Mouse (Mus musculus) embryonic facial prominence, embryonic 10.5 days (tissue): ENCODE measurements around the gene Rsad2. TPM values are rescaled to one million over a fixed set of nuclear protein-coding genes. Genes with fewer than 3 reads are reported as not detected.
"Not testable (repeated sequence)": the region's sequence is repeated elsewhere in the genome, so short reads cannot be mapped to it uniquely, and the experiment has no call there.

Source experiments
- DNase-seq: peaks from one replicate; pipeline ENCODE4 v3.0.0-alpha.2; 2017; ENCODE audit warnings: low spot score
- H3K27ac ChIP-seq: fragments of 300-500 bp; sonication (generic); replicated peaks from 2 replicates; pipeline ENCODE4 v1.5.1; 2016; ENCODE audit warnings: mild to moderate bottlenecking
- H3K27me3 ChIP-seq: fragments of 300-500 bp; sonication (generic); replicated peaks from 2 replicates; pipeline ENCODE4 v1.6.1; 2016; ENCODE audit warnings: low read depth, mild to moderate bottlenecking; ENCODE audit not compliant: poor library complexity, severe bottlenecking
- H3K36me3 ChIP-seq: fragments of 300-500 bp; sonication (generic); replicated peaks from 2 replicates; pipeline ENCODE4 v1.6.1; 2016; ENCODE audit warnings: mild to moderate bottlenecking, moderate library complexity
- H3K4me1 ChIP-seq: fragments of 300-500 bp; sonication (generic); 2 replicates; pipeline ENCODE4 v1.6.1; 2016
- H3K4me3 ChIP-seq: fragments of 300-500 bp; sonication (generic); 2 replicates; pipeline ENCODE4 v1.5.1; 2016; ENCODE audit warnings: mild to moderate bottlenecking, moderate library complexity
- H3K9me3 ChIP-seq: fragments of 300-500 bp; sonication (generic); 2 replicates; pipeline ENCODE4 v1.6.1; 2016; ENCODE audit warnings: mild to moderate bottlenecking
- WGBS: fragments of 180-500 bp; shearing (Covaris S2); methylation state at CpG from one replicate; pipeline ENCODE4 v1.1.7; 2016; 5-methylcytosine and 5-hydroxymethylcytosine counted together
- polyA plus RNA-seq: library from polyadenylated mRNA; unstranded; fragments of >200 nt; fragmentation: Nextera tagmentation; extraction: Ambion mirVana; gene quantifications from 2 replicates; pipeline ENCODE4 v1.2.1, GENCODE M21; 2016

The Rsad2 gene
- polyA plus RNA-seq: 0.25 and 0.33 TPM in 2 replicates

DNA sequence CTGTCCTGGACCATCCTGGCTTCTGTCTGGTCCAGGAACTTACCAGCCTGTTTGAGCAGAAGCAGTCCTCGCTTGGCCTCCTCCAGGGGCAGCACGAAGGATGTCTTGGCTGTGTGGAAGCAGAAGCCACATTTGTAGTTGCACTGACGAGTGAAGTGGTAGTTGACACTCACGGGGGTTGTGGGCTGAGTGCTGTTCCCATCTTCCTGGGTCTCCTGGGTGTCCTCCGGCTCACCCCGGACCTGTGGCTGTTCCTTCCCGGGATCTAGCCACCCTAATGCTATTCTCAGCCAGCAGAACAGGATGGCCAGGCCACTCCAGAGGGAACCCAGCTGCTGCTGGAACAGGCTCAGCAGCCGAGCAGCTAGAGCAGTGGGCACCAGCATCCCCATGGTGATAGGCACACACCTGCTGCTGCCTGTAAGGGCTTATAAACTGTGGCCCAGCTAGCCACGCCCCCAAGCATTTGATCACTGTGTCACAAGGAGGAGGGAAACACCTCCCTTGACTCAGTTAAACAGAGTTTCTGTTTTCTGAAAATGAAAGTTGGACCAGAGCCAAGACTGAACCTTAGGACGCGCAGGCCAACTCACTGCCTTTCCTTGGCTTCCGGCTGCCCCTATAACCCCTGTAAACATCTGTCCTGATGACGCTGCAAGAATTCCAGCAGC, at the start of gene Rsad2:
Rsad2 (minus strand) TSS at position 425 of the 671 bp plus-strand sequence.
- H3K27ac ChIP-seq: no peak within 1 kb of the TSS
- WGBS: 61% methylated on average over 13 of the region's 13 CpGs
- DNase-seq: peak; percentile 20
- H3K4me1 ChIP-seq: peaks cover 8% of the 10 kb centered on the region
- H3K36me3 ChIP-seq: no peaks in the 10 kb centered on the region
- H3K9me3 ChIP-seq: no peaks in the 10 kb centered on the region
- no peak within 1 kb of the TSS for H3K4me3 ChIP-seq
- H3K27me3 ChIP-seq: no peaks in the 10 kb centered on the region

DNA sequence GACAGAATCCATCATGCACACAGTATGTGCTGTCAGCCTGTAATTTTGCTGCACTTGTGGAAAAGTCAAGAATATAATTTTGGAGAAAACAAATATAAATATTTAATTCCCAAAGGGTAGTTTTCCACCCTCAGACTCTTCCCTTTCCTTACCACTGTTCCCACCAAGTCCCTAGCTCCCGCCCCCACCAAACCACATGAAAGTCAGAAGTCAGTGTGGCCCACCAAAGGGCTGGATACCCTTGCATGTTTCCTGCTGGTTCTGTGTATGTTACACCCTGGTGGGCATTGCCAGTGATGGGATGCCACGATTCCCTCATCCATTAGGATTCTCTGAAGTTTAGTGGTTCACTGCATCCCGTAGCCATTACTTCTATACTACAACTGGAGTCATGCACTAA, 44.8 kb upstream of the Rsad2 start:
- Histone ChIP-seq H3K4me3 (no peak overlapping the region), H3K27ac (no peak overlapping the region), H3K36me3 (no peaks in the 10 kb centered on the region), H3K9me3 (no peaks in the 10 kb centered on the region), H3K4me1 (no peaks in the 10 kb centered on the region), H3K27me3 (no peaks in the 10 kb centered on the region)
- DNase-seq: no peak
- WGBS: 89% methylated on average over 3 of the region's 3 CpGs

DNA sequence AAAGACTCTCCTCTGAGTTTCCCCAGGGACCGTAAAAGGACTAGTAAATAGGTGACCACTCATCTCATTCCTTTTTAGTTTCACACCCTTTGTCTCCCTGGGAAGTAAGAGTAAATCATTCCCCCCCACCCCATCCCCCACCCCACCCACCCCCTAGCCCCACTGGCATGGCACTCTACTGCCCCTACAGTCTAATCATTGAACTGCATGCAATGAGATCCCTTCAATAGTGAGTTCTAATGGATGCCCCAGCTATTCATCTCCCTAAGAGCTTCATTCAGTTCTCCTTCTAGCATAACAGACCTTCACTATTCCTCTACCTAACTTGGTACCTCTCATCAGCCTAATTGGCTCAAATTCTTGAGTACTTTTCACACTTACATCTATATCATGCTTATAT, 33.7 kb upstream of the Rsad2 start:
- DNase-seq: no peak

DNA sequence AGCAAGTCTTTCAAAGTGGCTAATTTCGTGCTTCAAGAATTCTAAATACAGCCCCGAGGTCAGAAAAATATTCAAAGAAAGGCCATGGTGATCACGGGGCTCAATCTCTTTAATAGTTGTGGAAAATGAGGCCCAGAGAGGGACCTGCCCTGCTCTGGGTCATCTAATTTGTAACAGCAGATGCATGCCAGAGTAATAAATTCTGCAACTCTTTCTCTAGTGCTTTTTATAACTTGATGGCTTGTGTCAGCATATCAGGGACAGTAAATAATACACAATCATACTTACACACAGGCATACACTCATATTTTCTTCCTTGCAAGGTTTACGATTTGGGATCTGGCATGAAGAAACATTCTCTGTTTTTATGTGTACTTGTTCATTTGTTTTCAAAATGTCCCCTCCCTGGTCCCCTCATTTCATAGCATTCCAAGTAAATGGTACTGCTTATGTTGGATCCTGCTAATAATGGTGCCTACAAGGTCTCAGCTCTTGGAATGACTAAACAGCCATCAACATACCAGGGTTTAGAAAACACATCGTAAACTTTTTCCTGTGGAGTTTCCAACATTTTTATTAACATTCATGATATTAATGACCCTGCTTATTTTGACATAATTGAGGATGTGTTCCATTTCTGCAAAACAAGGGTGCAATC, 32.5 kb upstream of the Rsad2 start:
- 36% methylated on average over 5 of the region's 5 CpGs for WGBS
- Histone ChIP-seq H3K27ac (peak overlapping the region; percentile 71; the same call in 1 of the 2 replicates), H3K4me3 (peak overlapping the region; percentile 30; the same call in 1 of the 2 replicates), H3K27me3 (peaks cover 9% of the 10 kb centered on the region), H3K9me3 (no peaks in the 10 kb centered on the region), H3K4me1 (peaks cover 17% of the 10 kb centered on the region), H3K36me3 (no peaks in the 10 kb centered on the region)
- peak; percentile 31 for DNase-seq

More for the DNA sequence above, 33.7 kb upstream of the Rsad2 start:
- Histone ChIP-seq H3K27me3 (peaks cover 9% of the 10 kb centered on the region), H3K27ac (no peak overlapping the region), H3K9me3 (no peaks in the 10 kb centered on the region), H3K4me1 (peaks cover 22% of the 10 kb centered on the region), H3K36me3 (no peaks in the 10 kb centered on the region), H3K4me3 (no peak overlapping the region)
- 94% methylated on average over 1 of the region's 1 CpGs for WGBS

DNA sequence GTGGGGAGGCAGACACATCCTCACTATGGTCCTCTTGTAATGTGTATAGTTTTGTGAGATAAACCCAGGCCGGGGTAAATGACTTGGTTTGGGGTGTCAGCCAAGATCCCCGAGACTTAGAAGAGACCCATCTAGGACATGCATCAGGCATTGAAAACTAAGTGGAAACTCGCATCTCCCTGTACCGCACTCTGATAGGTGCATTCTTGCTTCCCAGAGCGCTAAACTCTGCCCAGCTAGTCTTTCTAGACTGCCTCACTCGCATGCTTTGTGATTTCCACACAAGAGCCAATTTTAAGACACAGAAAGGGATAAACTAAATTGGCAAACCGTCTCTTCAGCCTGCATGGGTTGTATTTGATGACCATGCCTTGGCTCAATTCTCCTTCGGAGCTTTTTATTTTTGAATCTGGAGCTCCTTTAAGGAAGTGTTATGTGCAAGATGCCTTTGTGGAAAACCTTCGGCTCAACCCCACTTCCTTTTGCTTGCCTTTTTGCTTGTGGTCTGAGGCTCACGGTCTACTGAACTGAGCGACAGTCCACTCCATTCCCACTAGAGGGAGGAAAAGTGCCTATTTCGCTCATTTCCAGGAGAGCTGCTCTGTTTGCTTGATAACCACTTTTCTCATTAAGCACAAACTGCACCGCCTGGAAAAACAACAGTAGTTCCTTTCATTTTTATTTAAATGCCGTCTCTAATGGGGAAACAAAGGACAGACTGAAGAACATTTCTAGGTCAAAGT, 31.8 kb upstream of the Rsad2 start:
- Histone ChIP-seq H3K4me3 (peak overlapping the region; percentile 30; the same call in 1 of the 2 replicates), H3K27ac (peak overlapping the region; percentile 71), H3K27me3 (peaks cover 9% of the 10 kb centered on the region), H3K4me1 (peaks cover 17% of the 10 kb centered on the region), H3K36me3 (no peaks in the 10 kb centered on the region), H3K9me3 (no peaks in the 10 kb centered on the region)
- 46% methylated on average over 14 of the region's 14 CpGs for WGBS
- peak; percentile 68 for DNase-seq

DNA sequence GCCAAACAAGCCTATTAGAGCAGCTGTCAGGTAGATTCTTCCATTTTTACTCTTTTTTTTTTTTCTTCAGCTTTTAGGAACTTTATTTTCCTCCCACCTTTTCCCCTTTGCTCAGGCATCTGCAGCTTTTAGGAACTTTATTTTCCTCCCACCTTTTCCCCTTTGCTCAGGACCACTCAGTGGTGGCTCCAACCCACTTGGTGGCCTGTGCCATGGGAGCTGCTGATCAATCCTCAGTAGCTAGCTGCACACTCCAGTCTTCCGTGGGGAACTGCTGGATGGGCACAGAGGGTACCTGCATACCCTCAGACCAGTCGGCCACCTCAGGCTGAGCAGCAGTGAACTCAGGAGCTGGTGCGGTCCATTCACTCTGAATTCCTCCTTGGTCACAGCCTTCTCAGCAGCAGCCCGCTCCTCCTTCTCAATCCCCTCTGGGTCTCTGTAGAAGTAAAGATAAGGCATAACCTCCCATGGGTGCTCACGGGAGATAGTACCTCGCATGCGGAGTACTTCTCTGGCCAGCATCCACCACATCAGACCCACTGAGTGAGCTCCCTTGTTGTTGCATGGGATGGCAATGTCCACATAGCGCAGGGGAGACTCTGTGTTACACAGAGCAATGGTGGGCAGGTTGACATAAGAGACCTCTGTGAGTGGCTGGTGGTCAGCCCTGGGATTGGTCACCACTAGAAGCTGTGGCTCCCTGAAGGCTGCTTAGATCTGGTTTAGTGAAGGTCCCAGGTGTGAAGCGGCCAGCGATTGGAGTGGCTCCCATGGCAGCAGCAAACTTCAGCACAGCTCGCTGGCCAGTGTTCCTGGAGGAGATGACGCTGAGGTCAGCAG, 29.7 kb upstream of the Rsad2 start:
- WGBS: 91% methylated on average over 12 of the region's 12 CpGs
- DNase-seq, H3K4me3 ChIP-seq, H3K27ac ChIP-seq, H3K27me3 ChIP-seq, H3K9me3 ChIP-seq, H3K36me3 ChIP-seq: not testable (repeated sequence)
- H3K4me1 ChIP-seq: peaks cover 17% of the 10 kb centered on the region

DNA sequence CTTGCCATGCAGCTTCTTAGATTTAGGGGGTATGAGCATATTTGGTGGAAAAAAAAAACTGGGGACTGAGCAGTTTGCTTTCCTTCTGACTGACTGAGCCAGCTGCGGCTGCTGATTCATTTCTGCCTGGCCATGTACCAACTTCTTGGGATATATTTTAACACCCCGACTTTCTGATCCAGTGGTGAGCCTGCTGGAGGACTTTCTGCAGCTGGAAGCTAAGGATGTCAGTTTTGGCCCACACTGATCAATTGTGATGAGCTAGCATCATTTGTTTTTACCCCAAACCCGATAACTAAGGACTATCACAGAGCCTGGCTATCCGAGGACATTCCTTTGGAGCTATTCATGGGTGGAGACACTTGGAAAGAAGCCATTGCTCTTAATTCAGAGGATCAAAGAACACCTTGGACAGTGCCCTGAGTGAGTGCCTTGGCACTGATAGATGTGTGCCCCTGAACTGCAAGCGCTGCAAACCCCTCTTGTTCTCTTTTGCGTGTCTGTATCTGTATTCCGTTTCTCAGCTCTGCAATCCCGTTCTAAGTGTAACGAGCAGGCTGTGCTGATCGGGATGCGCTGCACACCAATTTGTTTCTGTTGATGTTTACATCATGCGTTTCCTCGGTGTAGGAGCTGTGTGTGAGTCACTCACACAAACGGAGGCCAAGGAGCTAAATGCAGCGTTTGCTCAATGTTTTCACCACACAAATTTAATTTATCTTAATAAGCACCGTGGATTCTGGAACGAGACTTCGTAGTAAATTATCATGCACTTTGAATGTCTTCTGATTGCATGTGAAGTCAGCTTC, 22.1 kb upstream of the Rsad2 start:
- Histone ChIP-seq H3K27ac (no peak overlapping the region), H3K36me3 (no peaks in the 10 kb centered on the region), H3K9me3 (no peaks in the 10 kb centered on the region), H3K4me1 (no peaks in the 10 kb centered on the region), H3K27me3 (no peaks in the 10 kb centered on the region), H3K4me3 (no peak overlapping the region)
- DNase-seq: no peak
- WGBS: 91% methylated on average over 18 of the region's 18 CpGs

DNA sequence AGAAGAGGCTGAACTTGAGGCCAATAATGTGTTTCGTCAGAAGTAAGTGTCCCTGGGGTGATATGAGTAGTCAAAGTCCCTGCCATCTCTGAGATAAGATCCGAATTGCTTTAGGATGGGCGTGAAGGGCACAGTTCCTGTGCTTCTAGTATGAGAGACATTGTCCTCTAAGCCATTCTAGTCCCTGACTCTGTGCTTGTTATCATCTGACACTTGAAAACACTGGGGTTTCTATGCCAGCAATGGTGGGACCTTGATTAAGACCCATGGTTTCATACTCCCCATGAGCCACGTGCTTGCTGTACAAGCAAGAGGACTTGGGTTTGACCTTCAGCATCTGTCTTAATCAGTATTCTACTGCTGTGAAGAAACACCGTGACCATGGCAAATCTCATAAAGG, 20.9 kb upstream of the Rsad2 start:
- Histone ChIP-seq H3K27ac (no peak overlapping the region), H3K4me1 (no peaks in the 10 kb centered on the region), H3K36me3 (no peaks in the 10 kb centered on the region), H3K9me3 (no peaks in the 10 kb centered on the region), H3K27me3 (no peaks in the 10 kb centered on the region), H3K4me3 (no peak overlapping the region)
- 86% methylated on average over 5 of the region's 5 CpGs for WGBS
- no peak for DNase-seq

DNA sequence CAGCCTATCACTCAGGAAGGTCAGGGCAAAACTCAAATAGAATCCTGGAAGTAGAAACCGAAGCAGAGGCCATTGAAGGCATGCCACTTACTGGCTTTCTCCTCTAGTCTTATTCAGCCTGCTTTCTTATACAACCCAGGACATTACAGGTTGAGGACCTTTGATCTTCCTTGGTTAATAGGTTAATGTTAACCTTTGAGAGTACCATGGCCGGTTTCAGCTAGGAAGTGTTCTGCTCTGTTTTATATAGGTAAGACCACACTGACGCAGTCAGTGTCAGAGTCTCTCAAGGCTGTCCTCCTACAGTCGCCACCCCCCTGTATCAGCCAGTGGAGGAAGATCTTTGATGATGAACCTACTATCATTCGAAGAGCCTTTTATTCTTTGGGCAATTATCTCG, 17.5 kb upstream of the Rsad2 start:
- no peak for DNase-seq
- H3K36me3 ChIP-seq: no peaks in the 10 kb centered on the region

DNA sequence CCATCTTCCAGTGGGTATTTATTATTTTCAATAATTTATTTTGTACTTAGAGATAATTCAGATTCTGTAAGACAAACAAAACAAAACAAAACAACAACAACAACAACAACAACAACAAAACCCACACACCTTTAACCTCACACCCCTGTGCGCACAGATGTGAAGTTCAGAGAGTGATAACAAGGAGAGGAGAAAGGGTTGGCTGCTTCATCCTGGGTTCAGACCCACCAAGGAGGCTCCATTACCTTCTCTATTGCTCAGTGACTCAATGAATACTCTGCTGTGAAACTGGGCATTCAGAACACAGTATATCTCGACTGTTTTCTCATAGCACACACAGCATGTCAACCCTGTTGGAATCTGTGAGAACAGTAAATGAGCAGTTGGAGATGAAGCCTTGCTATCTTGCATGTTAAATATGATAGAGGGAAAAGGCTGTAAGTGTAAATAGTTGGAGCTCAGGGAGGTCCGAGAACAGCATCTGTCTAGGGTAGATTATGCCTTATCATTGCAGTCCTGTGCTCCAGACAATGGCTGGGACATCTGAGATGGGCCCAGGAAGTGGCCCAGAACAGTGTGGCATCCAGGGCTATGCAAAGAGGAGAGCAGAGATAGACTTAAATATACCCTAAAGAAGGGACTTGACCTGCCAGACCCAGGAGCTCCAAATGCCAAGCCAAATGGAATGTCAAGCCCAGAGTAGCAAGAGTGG, 16.7 kb upstream of the Rsad2 start:
- no peak overlapping the region for H3K27ac ChIP-seq
- peaks cover 18% of the 10 kb centered on the region for H3K4me1 ChIP-seq
- WGBS: 84% methylated on average over 3 of the region's 3 CpGs
- no peaks in the 10 kb centered on the region for H3K36me3 ChIP-seq
- no peak for DNase-seq
- H3K27me3 ChIP-seq: peaks cover 17% of the 10 kb centered on the region
- H3K4me3 ChIP-seq: no peak overlapping the region
- no peaks in the 10 kb centered on the region for H3K9me3 ChIP-seq

More for the DNA sequence above, 17.5 kb upstream of the Rsad2 start:
- Histone ChIP-seq H3K9me3 (no peaks in the 10 kb centered on the region), H3K4me3 (no peak overlapping the region), H3K4me1 (peaks cover 15% of the 10 kb centered on the region), H3K27me3 (peaks cover 10% of the 10 kb centered on the region), H3K27ac (no peak overlapping the region)
- WGBS: 87% methylated on average over 6 of the region's 6 CpGs

DNA sequence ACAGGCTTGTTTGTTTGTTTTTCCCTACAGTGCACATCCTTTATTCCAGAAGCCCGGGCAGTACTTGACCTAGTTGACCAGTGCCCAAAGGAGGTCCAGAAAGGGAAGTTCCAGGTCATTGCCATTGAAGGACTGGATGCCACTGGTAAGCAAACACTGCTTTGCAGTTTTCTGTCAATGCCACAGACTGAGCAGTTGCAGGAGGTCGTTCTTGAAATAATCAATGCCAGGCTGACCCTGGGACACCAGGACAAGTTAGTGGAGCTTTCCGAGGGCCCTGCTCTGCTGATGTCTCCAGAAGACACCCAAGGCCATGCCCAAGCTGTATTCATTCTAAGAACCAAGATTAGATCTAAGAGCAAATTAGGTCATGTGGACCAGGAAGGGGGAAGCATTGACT, 15.1 kb upstream of the Rsad2 start:
- 66% methylated on average over 3 of the region's 3 CpGs for WGBS
- no peak overlapping the region for H3K4me3 ChIP-seq
- no peaks in the 10 kb centered on the region for H3K36me3 ChIP-seq
- no peaks in the 10 kb centered on the region for H3K9me3 ChIP-seq
- H3K4me1 ChIP-seq: peaks cover 18% of the 10 kb centered on the region
- H3K27me3 ChIP-seq: peaks cover 17% of the 10 kb centered on the region
- no peak for DNase-seq
- H3K27ac ChIP-seq: no peak overlapping the region
